Mouse (Mus musculus) liver, embryonic 12.5 days (tissue): Measurements from ENCODE around the gene Rab39. TPM values are rescaled to one million over a fixed set of nuclear protein-coding genes. Genes with fewer than 3 reads are reported as not detected.
A peak's percentile ranks its signal among the peaks of the same experiment; 100 is the strongest.

ENCODE experiments used
- ATAC-seq: fragments of 200-750 bp; cut with Nextera tagmentation; 2 replicates; pipeline ENCODE4 v1.8.0; 2017; ENCODE audit warnings: moderate number of reproducible peaks, mild to moderate bottlenecking, moderate library complexity
- H3K27ac ChIP-seq: fragments of 300-500 bp; sonication (generic); 2 replicates; pipeline ENCODE4 v1.5.1; 2016; ENCODE audit warnings: mild to moderate bottlenecking
- H3K27me3 ChIP-seq: fragments of 300-500 bp; sonication (generic); replicated peaks from 2 replicates; pipeline ENCODE4 v1.6.1; 2016; ENCODE audit warnings: mild to moderate bottlenecking, moderate library complexity
- H3K36me3 ChIP-seq: fragments of 300-500 bp; sonication (generic); 2 replicates; pipeline ENCODE4 v1.6.1; 2016; ENCODE audit warnings: mild to moderate bottlenecking, moderate library complexity
- H3K4me1 ChIP-seq: fragments of 300-500 bp; sonication (generic); 2 replicates; pipeline ENCODE4 v1.6.1; 2016
- H3K4me2 ChIP-seq: fragments of 300-500 bp; sonication (generic); 2 replicates; pipeline ENCODE4 v1.6.1; 2016; ENCODE audit warnings: mild to moderate bottlenecking, moderate library complexity
- H3K4me3 ChIP-seq: fragments of 300-500 bp; sonication (generic); 2 replicates; pipeline ENCODE4 v1.5.1; 2016; ENCODE audit warnings: mild to moderate bottlenecking, moderate library complexity
- H3K9ac ChIP-seq: fragments of 300-500 bp; sonication (generic); 2 replicates; pipeline ENCODE4 v1.6.1; 2016; ENCODE audit warnings: mild to moderate bottlenecking, moderate library complexity
- H3K9me3 ChIP-seq: fragments of 300-500 bp; sonication (generic); replicated peaks from 2 replicates; pipeline ENCODE4 v1.6.1; 2016; ENCODE audit warnings: mild to moderate bottlenecking, moderate library complexity
- WGBS: fragments of 180-500 bp; shearing (Covaris S2); methylation state at CpG from one replicate; pipeline ENCODE4 v1.1.7; 2016; ENCODE audit not compliant: insufficient replicate concordance; 5-methylcytosine and 5-hydroxymethylcytosine counted together
- polyA plus RNA-seq: library from polyadenylated mRNA; unstranded; fragments of >200 nt; fragmentation: Nextera tagmentation; extraction: Ambion mirVana; gene quantifications from 2 replicates; pipeline ENCODE4 v1.2.1, GENCODE M21; 2016

The Rab39 gene
- polyA plus RNA-seq, 1 experiment from 2014 or later = 0.43 TPM

- Histone ChIP-seq H3K27me3 (no peaks in the 10 kb centered on the region), H3K27ac (no peak overlapping the region), H3K4me3 (no peak overlapping the region), H3K9ac (no peak overlapping the region), H3K36me3 (no peaks in the 10 kb centered on the region), H3K4me1 (no peaks in the 10 kb centered on the region), H3K4me2 (no peak overlapping the region), H3K9me3 (no peaks in the 10 kb centered on the region)
- ATAC-seq = no peak
- 51% methylated on average over 4 of the region's 4 CpGs for WGBS
These were observed 29.1 kb downstream of the Rab39 start for GRCm38 (mm10) chr9:53676921-53677320.

GRCm38 (mm10) chr9:53673571-53673970, 32.5 kb downstream of the Rab39 start:
- no peak overlapping the region for H3K27ac ChIP-seq
- 14% methylated on average over 3 of the region's 3 CpGs for WGBS
- H3K36me3 ChIP-seq = no peaks in the 10 kb centered on the region
- peaks cover 5% of the 10 kb centered on the region for H3K4me1 ChIP-seq
- H3K4me3 ChIP-seq = no peak overlapping the region
- no peak overlapping the region for H3K4me2 ChIP-seq
- H3K27me3 ChIP-seq = no peaks in the 10 kb centered on the region
- ATAC-seq = peak; percentile 61; the same call in 1 of the 2 replicates
- no peaks in the 10 kb centered on the region for H3K9me3 ChIP-seq
- H3K9ac ChIP-seq = no peak overlapping the region

- WGBS = 31% methylated on average over 5 of the region's 5 CpGs
- H3K4me3 ChIP-seq = no peak within 1 kb of the TSS
- no peaks in the 10 kb centered on the region for H3K36me3 ChIP-seq
- H3K27ac ChIP-seq = no peak within 1 kb of the TSS
- H3K27me3 ChIP-seq = no peaks in the 10 kb centered on the region
- H3K9ac ChIP-seq = peak within 1 kb of the TSS; percentile 15; the same call in 1 of the 2 replicates
- H3K4me1 ChIP-seq = peaks cover 32% of the 10 kb centered on the region
- H3K4me2 ChIP-seq = no peak within 1 kb of the TSS
- H3K9me3 ChIP-seq = no peaks in the 10 kb centered on the region
- peak; percentile 25; the same call in 1 of the 2 replicates for ATAC-seq
These were observed 36.3 kb downstream of the Rab39 start, which contains the start of gene Cul5 for GRCm38 (mm10) chr9:53669680-53670219. Gene Cul5 (minus strand): TSS chr9:53670014.

GRCm38 (mm10) chr9:53667020-53667669, 38.9 kb downstream of the Rab39 start:
- ATAC-seq = peak; percentile 95
- peaks cover 38% of the 10 kb centered on the region for H3K4me1 ChIP-seq
- peak overlapping the region; percentile 94 for H3K4me3 ChIP-seq
- peaks cover 9% of the 10 kb centered on the region for H3K36me3 ChIP-seq
- WGBS = under 1% methylated on average over 73 of the region's 74 CpGs
- peak overlapping the region; percentile 98 for H3K9ac ChIP-seq
- peak overlapping the region; percentile 92 for H3K4me2 ChIP-seq
- no peaks in the 10 kb centered on the region for H3K27me3 ChIP-seq
- H3K27ac ChIP-seq = peak overlapping the region; percentile 90
- H3K9me3 ChIP-seq = no peaks in the 10 kb centered on the region

- H3K9ac ChIP-seq = peak overlapping the region; percentile 98
- WGBS = 4% methylated on average over 28 of the region's 28 CpGs
- peaks cover 41% of the 10 kb centered on the region for H3K4me1 ChIP-seq
- peak overlapping the region; percentile 90 for H3K27ac ChIP-seq
- peak overlapping the region; percentile 92 for H3K4me2 ChIP-seq
- ATAC-seq = peak; percentile 10; the same call in 1 of the 2 replicates
- peaks cover 9% of the 10 kb centered on the region for H3K36me3 ChIP-seq
- peak overlapping the region; percentile 94 for H3K4me3 ChIP-seq
- H3K9me3 ChIP-seq = no peaks in the 10 kb centered on the region
- no peaks in the 10 kb centered on the region for H3K27me3 ChIP-seq
These were observed 39.4 kb downstream of the Rab39 start for GRCm38 (mm10) chr9:53666665-53667019.

GRCm38 (mm10) chr9:53665428-53665827, 40.6 kb downstream of the Rab39 start:
- ATAC-seq = no peak
- Histone ChIP-seq H3K9ac (no peak overlapping the region; the same call in 1 of the 2 replicates), H3K36me3 (peaks cover 9% of the 10 kb centered on the region), H3K27me3 (no peaks in the 10 kb centered on the region), H3K4me2 (peak overlapping the region; percentile 92), H3K27ac (no peak overlapping the region), H3K9me3 (no peaks in the 10 kb centered on the region), H3K4me3 (no peak overlapping the region), H3K4me1 (peaks cover 44% of the 10 kb centered on the region)

- Histone ChIP-seq H3K27me3 (no peaks in the 10 kb centered on the region), H3K4me3 (no peak overlapping the region), H3K36me3 (peaks cover 9% of the 10 kb centered on the region), H3K4me1 (peaks cover 44% of the 10 kb centered on the region), H3K27ac (no peak overlapping the region), H3K4me2 (peak overlapping the region; percentile 92), H3K9me3 (no peaks in the 10 kb centered on the region), H3K9ac (peak overlapping the region; percentile 22; the same call in 1 of the 2 replicates)
- 74% methylated on average over 2 of the region's 2 CpGs for whole genome bisulfite sequencing
- no peak for ATAC-seq
These were observed 41.2 kb downstream of the Rab39 start for GRCm38 (mm10) chr9:53664819-53665218.

GRCm38 (mm10) chr9:53634796-53635195, 71.2 kb downstream of the Rab39 start:
- WGBS = 84% methylated on average over 6 of the region's 6 CpGs
- no peak for ATAC-seq
- H3K36me3 ChIP-seq = peaks cover 78% of the 10 kb centered on the region
- no peak overlapping the region for H3K27ac ChIP-seq
- H3K9ac ChIP-seq = no peak overlapping the region
- H3K4me1 ChIP-seq = no peaks in the 10 kb centered on the region
- no peak overlapping the region for H3K4me3 ChIP-seq
- no peaks in the 10 kb centered on the region for H3K9me3 ChIP-seq
- H3K4me2 ChIP-seq = no peak overlapping the region
- H3K27me3 ChIP-seq = no peaks in the 10 kb centered on the region

Other genes with a start within 250 kb of the Rab39 start
- gene Atm, start 169.5 kb downstream of the Rab39 start, polyA plus RNA-seq = 5.8 and 7.4 TPM in 2 replicates
- gene Npat, start 169.2 kb downstream of the Rab39 start, polyA plus RNA-seq = 12.4 and 13.8 TPM in 2 replicates
- gene Acat1, start 95.8 kb downstream of the Rab39 start, polyA plus RNA-seq = 47.9 and 49.4 TPM in 2 replicates
- 20.3 and 23.3 TPM in 2 replicates for gene Cul5, start 36.2 kb downstream of the Rab39 start, polyA plus RNA-seq
- gene Slc35f2, start 65.3 kb upstream of the Rab39 start, polyA plus RNA-seq = 0.52 and 0.67 TPM in 2 replicates
- gene Sln, start 143.9 kb upstream of the Rab39 start, polyA plus RNA-seq = 0.15 and 0.49 TPM in 2 replicates